Mouse (Mus musculus): ENCODE measurements at regions not wholly inside any gene's neighbourhood (a gene's known extent, or its start where the extent isn't known, plus 50 kb on each side); places are given as distances from the start of the nearest gene placed in this dataset.

GRCm38 (mm10) chr1:186513861-186514260 is 191.9 kb downstream of the Tgfb2 start:
- H3K4me3 ChIP-seq (replicated peaks; ENCODE audit: insufficient read depth, low read depth, low read length), result no peak overlapping the region
- no peaks in the 10 kb centered on the region for H3K4me1 ChIP-seq (ENCODE audit: control insufficient read depth, insufficient read depth, low read length)
- DNase-seq, result no peak
- no peak for TF ChIP-seq CTCF (IDR thresholded peaks at IDR 0.05; ENCODE audit: borderline replicate concordance, insufficient read depth, low read depth, low read length)
- no peak for TF ChIP-seq POLR2A (IDR thresholded peaks at IDR 0.05; ENCODE audit: borderline replicate concordance, insufficient read depth, low read length)
- H3K27ac ChIP-seq (ENCODE audit: insufficient read depth, low read length), result no peak overlapping the region
- H3K27me3 ChIP-seq (ENCODE audit: control insufficient read depth, insufficient read depth, low read length), result no peaks in the 10 kb centered on the region; the same call in 1 of the 2 replicates
- 92% methylated on average over 5 of the region's 5 CpGs for WGBS

- no peak for TF ChIP-seq POLR2A (IDR thresholded peaks at IDR 0.05; ENCODE audit: borderline replicate concordance, insufficient read depth, low read length)
- no peak for TF ChIP-seq CTCF (IDR thresholded peaks at IDR 0.05; ENCODE audit: borderline replicate concordance, insufficient read depth, low read depth, low read length)
- 45% methylated on average over 2 of the region's 2 CpGs for WGBS
- no peaks in the 10 kb centered on the region; the same call in 1 of the 2 replicates for H3K27me3 ChIP-seq (ENCODE audit: control insufficient read depth, insufficient read depth, low read length)
Measured at GRCm38 (mm10) chr1:186510531-186510930, 195.3 kb downstream of the Tgfb2 start.

GRCm38 (mm10) chr1:186508358-186508757 is 197.4 kb downstream of the Tgfb2 start:
- H3K27ac ChIP-seq (ENCODE audit: insufficient read depth, low read length), result no peak overlapping the region
- no peaks in the 10 kb centered on the region for H3K4me1 ChIP-seq (ENCODE audit: control insufficient read depth, insufficient read depth, low read length)
- no peak overlapping the region for H3K4me3 ChIP-seq (replicated peaks; ENCODE audit: insufficient read depth, low read depth, low read length)
- DNase-seq, result no peak
- H3K27me3 ChIP-seq (ENCODE audit: control insufficient read depth, insufficient read depth, low read length), result no peaks in the 10 kb centered on the region
- WGBS, result 77% methylated on average over 7 of the region's 7 CpGs
- no peak for TF ChIP-seq CTCF (IDR thresholded peaks at IDR 0.05; ENCODE audit: borderline replicate concordance, insufficient read depth, low read depth, low read length)
- no peak for TF ChIP-seq POLR2A (IDR thresholded peaks at IDR 0.05; ENCODE audit: borderline replicate concordance, insufficient read depth, low read length)

More at GRCm38 (mm10) chr1:186510531-186510930, 195.3 kb downstream of the Tgfb2 start:
- Histone ChIP-seq H3K4me1 (ENCODE audit: control insufficient read depth, insufficient read depth, low read length) (no peaks in the 10 kb centered on the region), H3K27ac (ENCODE audit: insufficient read depth, low read length) (no peak overlapping the region), H3K4me3 (replicated peaks; ENCODE audit: insufficient read depth, low read depth, low read length) (no peak overlapping the region)
- no peak for DNase-seq

- Histone ChIP-seq H3K4me3 (replicated peaks; ENCODE audit: insufficient read depth, low read depth, low read length) (no peak overlapping the region), H3K27me3 (ENCODE audit: control insufficient read depth, insufficient read depth, low read length) (no peaks in the 10 kb centered on the region), H3K4me1 (ENCODE audit: control insufficient read depth, insufficient read depth, low read length) (no peaks in the 10 kb centered on the region), H3K27ac (ENCODE audit: insufficient read depth, low read length) (no peak overlapping the region)
- TF ChIP-seq CTCF (IDR thresholded peaks at IDR 0.05; ENCODE audit: borderline replicate concordance, insufficient read depth, low read depth, low read length) (no peak), POLR2A (IDR thresholded peaks at IDR 0.05; ENCODE audit: borderline replicate concordance, insufficient read depth, low read length) (no peak)
- DNase-seq, result no peak
- whole genome bisulfite sequencing, result 82% methylated on average over 8 of the region's 8 CpGs
Measured at GRCm38 (mm10) chr1:186507956-186508355, 197.8 kb downstream of the Tgfb2 start.

- Histone ChIP-seq H3K4me1 (ENCODE audit: control insufficient read depth, insufficient read depth, low read length) (no peaks in the 10 kb centered on the region), H3K27ac (ENCODE audit: insufficient read depth, low read length) (no peak overlapping the region), H3K4me3 (replicated peaks; ENCODE audit: insufficient read depth, low read depth, low read length) (no peak overlapping the region), H3K27me3 (ENCODE audit: control insufficient read depth, insufficient read depth, low read length) (no peaks in the 10 kb centered on the region)
- no peak for DNase-seq
- TF ChIP-seq POLR2A (IDR thresholded peaks at IDR 0.05; ENCODE audit: borderline replicate concordance, insufficient read depth, low read length) (no peak), CTCF (IDR thresholded peaks at IDR 0.05; ENCODE audit: borderline replicate concordance, insufficient read depth, low read depth, low read length) (no peak)
- WGBS, result 45% methylated on average over 7 of the region's 7 CpGs
Measured at GRCm38 (mm10) chr1:186506517-186506916, 199.3 kb downstream of the Tgfb2 start.

- TF ChIP-seq CTCF (IDR thresholded peaks at IDR 0.05; ENCODE audit: borderline replicate concordance, insufficient read depth, low read depth, low read length) (no peak), POLR2A (IDR thresholded peaks at IDR 0.05; ENCODE audit: borderline replicate concordance, insufficient read depth, low read length) (no peak)
- Histone ChIP-seq H3K27ac (ENCODE audit: insufficient read depth, low read length) (no peak overlapping the region), H3K4me1 (ENCODE audit: control insufficient read depth, insufficient read depth, low read length) (no peaks in the 10 kb centered on the region), H3K4me3 (replicated peaks; ENCODE audit: insufficient read depth, low read depth, low read length) (no peak overlapping the region), H3K27me3 (ENCODE audit: control insufficient read depth, insufficient read depth, low read length) (no peaks in the 10 kb centered on the region)
- no peak for DNase-seq
- 60% methylated on average over 1 of the region's 1 CpGs for WGBS
Measured at GRCm38 (mm10) chr1:186505912-186506311, 199.9 kb downstream of the Tgfb2 start.

- Histone ChIP-seq H3K4me3 (replicated peaks; ENCODE audit: insufficient read depth, low read depth, low read length) (no peak overlapping the region), H3K27me3 (ENCODE audit: control insufficient read depth, insufficient read depth, low read length) (no peaks in the 10 kb centered on the region), H3K4me1 (ENCODE audit: control insufficient read depth, insufficient read depth, low read length) (no peaks in the 10 kb centered on the region), H3K27ac (ENCODE audit: insufficient read depth, low read length) (no peak overlapping the region)
- no peak for TF ChIP-seq CTCF (IDR thresholded peaks at IDR 0.05; ENCODE audit: borderline replicate concordance, insufficient read depth, low read depth, low read length)
- no peak for TF ChIP-seq POLR2A (IDR thresholded peaks at IDR 0.05; ENCODE audit: borderline replicate concordance, insufficient read depth, low read length)
- 68% methylated on average over 6 of the region's 6 CpGs for WGBS
- no peak for DNase-seq
Measured at GRCm38 (mm10) chr1:186505051-186505711, 200.6 kb downstream of the Tgfb2 start.

GRCm38 (mm10) chr1:186501726-186502125 is 204.1 kb downstream of the Tgfb2 start:
- DNase-seq, result no peak
- no peaks in the 10 kb centered on the region for H3K27me3 ChIP-seq (ENCODE audit: control insufficient read depth, insufficient read depth, low read length)
- H3K4me1 ChIP-seq (ENCODE audit: control insufficient read depth, insufficient read depth, low read length), result no peaks in the 10 kb centered on the region
- 56% methylated on average over 1 of the region's 1 CpGs for WGBS
- H3K27ac ChIP-seq (ENCODE audit: insufficient read depth, low read length), result no peak overlapping the region
- H3K4me3 ChIP-seq (replicated peaks; ENCODE audit: insufficient read depth, low read depth, low read length), result no peak overlapping the region
- TF ChIP-seq CTCF (IDR thresholded peaks at IDR 0.05; ENCODE audit: borderline replicate concordance, insufficient read depth, low read depth, low read length) (no peak), POLR2A (IDR thresholded peaks at IDR 0.05; ENCODE audit: borderline replicate concordance, insufficient read depth, low read length) (no peak)

Data from cerebellum, adult 2 months (tissue).